Mouse (Mus musculus) left cerebral cortex, adult 2 months (tissue): ENCODE data around the gene Rab15. TPM values are rescaled to one million over a fixed set of nuclear protein-coding genes. Genes with fewer than 3 reads are reported as not detected.
"Not testable (repeated sequence)": the region's sequence is repeated elsewhere in the genome, so short reads cannot be mapped to it uniquely, and the experiment has no call there.

Source experiments
- DNase-seq, 2 experiments: peaks; one replicate each; pipeline ENCODE4 v3.0.0; 2021 to 2022; ENCODE audit warnings: low spot score in 2 of 2, mixed read lengths in 1 of 2; ENCODE audit errors: extremely low spot score in 1 of 2
- H3K27ac ChIP-seq: fragments of 200-600 bp; 2 replicates; pipeline ENCODE4 v1.8.1; 2022
- H3K4me3 ChIP-seq: fragments of 200-600 bp; 2 replicates; pipeline ENCODE4 v1.8.1; 2022
- CTCF ChIP-seq: fragments of 200-600 bp; IDR thresholded peaks from 2 replicates; pipeline ENCODE4 v1.8.1; 2022; ENCODE audit warnings: antibody characterized with exemption, mild to moderate bottlenecking, moderate library complexity
- intact Hi-C: fragments of 180-260 bp; cut with DNase I; formaldehyde crosslinking; loops from one replicate; pipeline ENCODE4 v1.15.1; 2025
- long read RNA-seq, 2 experiments: library from polyadenylated mRNA; stranded (forward); transcript quantifications; one replicate each; pipeline ENCODE4 v2.0.0; 2021; ENCODE audit warnings: borderline mapping rate in 2 of 2
- total RNA-seq, 2 experiments: library from RNA; stranded (reverse); gene quantifications; 2 replicates each; pipeline ENCODE4 v1.2.3; 2021

The Rab15 gene
- total RNA-seq: 100 to 1,000 TPM; 271 to 278 TPM
- long read RNA-seq, experiment 1, transcript Rab15-201 (7 exons, 3,158 nt): major isoform, 604 of 694 reads
- long read RNA-seq, experiment 1, transcript Rab15-204 (7 exons, 856 nt): minor isoform, 5 of 694 reads
- long read RNA-seq, experiment 1, partial matches to known transcripts: 7 of 694 reads
- long read RNA-seq, experiment 1, other reads (novel, unspliced or antisense): 75 of 694 reads
- long read RNA-seq, experiment 2, transcript Rab15-201 (7 exons, 3,158 nt): major isoform, 469 of 535 reads
- long read RNA-seq, experiment 2, partial matches to known transcripts: 6 of 535 reads
- long read RNA-seq, experiment 2, other reads (novel, unspliced or antisense): 56 of 535 reads

GRCm38 (mm10) chr12:76822651-76823041 is at the start of gene Rab15:
Gene Rab15, minus strand, starts transcription at chr12:76822908.
- H3K27ac ChIP-seq: peak within 1 kb of the TSS; percentile 98
- no peak for DNase-seq
- H3K4me3 ChIP-seq: peak within 1 kb of the TSS; percentile 66
- no peak for TF ChIP-seq CTCF
- intact Hi-C loops: loop anchor here (5.0 kb wide), 1 partner anchor 115 kb away; no protein-coding TSS in a partner anchor

DNA sequence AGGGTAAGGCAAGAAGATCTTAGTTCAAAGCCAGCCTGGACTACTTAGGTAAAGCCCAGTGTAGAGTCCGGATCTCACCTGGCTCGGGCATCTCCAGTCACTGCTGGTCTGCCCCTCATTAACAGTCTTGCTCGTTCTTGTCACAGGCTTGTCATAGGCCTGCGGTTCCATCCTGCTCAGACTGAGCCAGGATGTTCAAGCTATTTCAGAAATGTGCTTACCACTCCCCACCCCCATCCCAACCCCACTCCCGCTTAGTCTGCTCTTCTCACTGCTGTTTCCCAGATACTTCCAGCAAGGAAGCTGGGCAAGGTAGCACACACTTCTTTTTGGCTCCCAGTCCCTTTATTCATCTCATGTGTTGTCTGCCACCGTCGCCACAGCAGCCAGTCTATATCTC is 46.9 kb upstream of the Rab15 start:
- no peak for TF ChIP-seq CTCF
- H3K27ac ChIP-seq: no peak overlapping the region; the same call in 1 of the 2 replicates
- no peak for DNase-seq
- intact Hi-C loops: no loop called here
- H3K4me3 ChIP-seq: no peak overlapping the region

DNA sequence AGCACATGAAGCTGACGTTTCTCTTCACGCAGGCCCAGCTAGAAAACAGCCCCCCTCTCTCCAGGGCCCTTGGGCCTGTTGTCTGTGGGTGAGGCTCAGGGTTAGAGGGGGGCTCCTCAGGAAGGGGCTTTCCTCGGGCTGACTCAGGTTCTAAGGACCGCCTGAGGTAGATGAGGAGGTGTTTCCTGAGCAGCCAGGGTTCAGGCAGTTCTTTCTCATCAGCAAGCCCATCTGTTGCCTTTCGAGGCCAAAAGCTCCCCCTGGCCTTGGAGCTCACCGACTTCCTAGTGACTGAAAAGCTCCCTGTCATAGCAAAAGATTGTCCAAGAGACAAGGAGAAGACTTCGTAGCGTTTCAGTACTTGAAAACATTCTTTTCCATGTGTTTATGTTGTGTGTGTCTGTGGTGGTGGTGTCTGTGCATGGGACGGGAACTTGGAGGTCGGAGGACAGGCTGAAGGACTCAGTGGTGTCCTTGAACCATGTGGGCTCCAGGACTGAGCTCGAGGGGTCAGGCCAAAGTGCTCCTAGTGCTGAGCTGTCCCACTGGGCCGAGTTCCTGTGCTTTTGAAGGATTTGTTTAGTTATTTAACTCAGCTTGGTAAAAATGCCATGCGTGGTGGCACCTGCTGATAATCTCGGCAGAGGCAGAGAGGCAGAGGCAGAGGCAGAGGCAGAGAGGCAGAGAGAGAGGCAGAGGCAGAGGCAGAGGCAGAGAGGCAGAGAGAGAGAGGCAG is 45.9 kb upstream of the Rab15 start:
- Histone ChIP-seq H3K27ac (peak overlapping the region; percentile 32; the same call in 1 of the 2 replicates), H3K4me3 (no peak overlapping the region)
- DNase-seq: no peak
- intact Hi-C loops: no loop called here
- TF ChIP-seq CTCF: no peak

GRCm38 (mm10) chr12:76867586-76868280 is 45.0 kb upstream of the Rab15 start:
- intact Hi-C loops: no loop called here
- peak; percentile 42 to 57 for DNase-seq
- Histone ChIP-seq H3K4me3 (no peak overlapping the region), H3K27ac (peak overlapping the region; percentile 3; the same call in 1 of the 2 replicates)
- TF ChIP-seq CTCF: no peak

DNA sequence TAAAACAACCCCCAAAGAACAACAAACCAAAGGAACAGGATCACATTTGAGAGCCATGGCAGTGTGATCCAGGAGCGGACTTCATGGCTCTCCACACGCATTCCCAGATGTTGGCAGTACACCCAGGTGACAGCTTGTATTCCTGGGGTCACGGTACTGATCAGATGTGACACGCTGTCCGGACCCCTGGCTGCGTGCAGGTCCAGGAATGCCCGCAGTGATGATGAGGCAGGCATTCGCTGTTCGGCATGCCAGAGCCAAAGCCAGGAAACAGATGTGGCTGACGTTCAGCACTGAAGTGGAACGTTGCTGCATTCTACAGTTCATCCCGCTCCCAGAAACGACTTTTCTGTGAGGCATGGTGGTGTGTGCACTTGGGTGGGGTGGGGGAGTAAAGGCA is 42.6 kb upstream of the Rab15 start:
- no peak overlapping the region for H3K4me3 ChIP-seq
- no peak overlapping the region for H3K27ac ChIP-seq
- no peak for DNase-seq
- intact Hi-C loops: no loop called here
- TF ChIP-seq CTCF: no peak

GRCm38 (mm10) chr12:76863651-76864050 is 40.9 kb upstream of the Rab15 start:
- no peak for TF ChIP-seq CTCF
- Histone ChIP-seq H3K27ac (peak overlapping the region; percentile 55), H3K4me3 (no peak overlapping the region)
- DNase-seq: peak; percentile 28 to 46
- intact Hi-C loops: no loop called here

GRCm38 (mm10) chr12:76858788-76859187 is 36.1 kb upstream of the Rab15 start:
- intact Hi-C loops, H3K27ac ChIP-seq, DNase-seq, H3K4me3 ChIP-seq: not testable (repeated sequence)

GRCm38 (mm10) chr12:76857087-76857486 is 34.4 kb upstream of the Rab15 start:
- H3K4me3 ChIP-seq: no peak overlapping the region
- no peak for TF ChIP-seq CTCF
- H3K27ac ChIP-seq: no peak overlapping the region
- no peak for DNase-seq
- intact Hi-C loops: no loop called here

GRCm38 (mm10) chr12:76853378-76854142 is 30.9 kb upstream of the Rab15 start:
- no peak overlapping the region for H3K27ac ChIP-seq
- no peak for TF ChIP-seq CTCF
- intact Hi-C loops: no loop called here
- no peak overlapping the region for H3K4me3 ChIP-seq
- no peak for DNase-seq

- no peak for DNase-seq
- Histone ChIP-seq H3K4me3 (no peak overlapping the region), H3K27ac (no peak overlapping the region)
- TF ChIP-seq CTCF: no peak
- intact Hi-C loops: no loop called here
Observed at GRCm38 (mm10) chr12:76852419-76852818, 29.7 kb upstream of the Rab15 start.

GRCm38 (mm10) chr12:76844346-76845061 is 21.8 kb upstream of the Rab15 start:
- no peak overlapping the region for H3K4me3 ChIP-seq
- intact Hi-C loops: no loop called here
- no peak for TF ChIP-seq CTCF
- no peak for DNase-seq
- H3K27ac ChIP-seq: no peak overlapping the region
